Mouse (Mus musculus) B cell, adult 2 months (primary cell): ENCODE results near the gene Crocc2.
A peak's percentile ranks its signal among the peaks of the same experiment; 100 is the strongest.
"Not testable (repeated sequence)": the region's sequence is repeated elsewhere in the genome, so short reads cannot be mapped to it uniquely, and the experiment has no call there.

ENCODE experiments used
- DNase-seq, 2 experiments: peaks; one replicate each; pipeline ENCODE4 v3.0.0; 2022

The Crocc2 gene

DNA sequence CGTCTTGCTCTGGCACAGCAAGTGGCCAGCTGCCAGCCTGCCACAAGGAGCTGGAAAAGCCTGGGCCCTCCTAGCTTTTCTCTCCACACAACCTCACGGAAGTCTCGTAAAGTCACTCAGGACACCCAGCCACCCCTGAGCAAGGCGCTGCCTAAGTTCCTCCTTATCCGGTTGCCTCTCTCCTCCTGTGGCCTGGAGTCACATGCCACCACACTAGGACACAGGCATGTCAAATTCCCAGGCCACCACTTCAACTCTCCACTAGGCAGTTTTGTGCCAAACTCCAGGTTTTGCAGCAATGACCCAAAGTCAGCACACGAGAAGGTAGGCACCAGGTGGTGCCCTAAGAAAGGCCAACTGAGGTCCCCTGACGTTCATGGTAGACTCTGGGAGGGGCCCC is 5.9 kb upstream of the Crocc2 start:
- no peak for DNase-seq

DNA sequence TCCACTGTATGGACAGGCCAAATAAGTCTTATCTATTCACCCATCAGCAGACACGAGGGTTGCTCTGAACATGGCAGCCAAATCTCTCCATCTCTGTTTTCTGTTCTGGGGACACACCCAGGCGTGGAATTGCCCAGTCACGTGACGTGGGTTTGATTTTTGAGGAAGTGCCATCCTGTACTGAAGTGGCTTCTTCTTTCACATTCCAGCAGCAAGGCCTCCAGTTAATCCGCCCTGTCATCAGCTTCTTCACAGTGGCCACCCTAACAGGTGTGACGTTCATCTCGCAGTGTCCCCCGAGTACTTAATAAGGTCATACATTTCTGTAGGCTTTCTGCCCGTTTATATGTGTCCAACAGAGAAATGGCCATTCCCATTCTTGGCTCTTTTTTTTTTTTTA is 3.1 kb upstream of the Crocc2 start:
- no peak for DNase-seq

DNA sequence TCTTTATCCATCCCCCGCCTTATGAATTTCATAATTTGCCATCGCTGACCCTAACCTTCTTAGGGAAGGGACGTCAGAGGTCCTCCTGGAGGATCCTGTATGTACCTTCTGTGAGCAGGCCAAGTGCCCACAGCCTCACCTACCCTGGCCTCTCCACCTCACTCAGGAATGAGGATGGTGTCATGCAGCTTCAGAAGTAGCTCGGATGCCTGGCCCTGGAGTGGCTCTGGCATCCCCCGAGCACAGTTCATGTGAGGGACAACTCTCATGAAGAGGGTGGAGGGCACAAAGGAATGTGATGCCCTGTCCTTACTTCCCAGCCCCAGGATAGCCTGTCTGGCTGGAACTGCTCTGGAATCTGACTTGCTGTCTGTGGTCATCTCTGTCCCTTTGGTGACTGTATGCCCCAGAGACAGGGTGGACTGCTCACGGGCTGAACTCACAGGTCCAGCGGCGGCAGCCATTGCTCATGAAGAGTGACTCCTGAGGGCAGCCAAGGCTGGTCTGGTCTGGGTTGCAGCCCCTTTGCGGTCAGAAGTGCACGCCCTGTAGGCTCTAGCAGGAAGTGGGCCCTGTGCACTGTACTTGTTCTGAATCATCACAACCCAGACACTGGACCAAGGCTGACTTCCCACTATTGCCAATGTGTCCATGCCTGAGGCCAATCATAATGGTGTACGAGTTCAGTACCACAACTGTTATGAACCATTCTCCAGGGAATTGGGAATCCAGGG is 2.0 kb upstream of the Crocc2 start:
- DNase-seq = no peak

DNA sequence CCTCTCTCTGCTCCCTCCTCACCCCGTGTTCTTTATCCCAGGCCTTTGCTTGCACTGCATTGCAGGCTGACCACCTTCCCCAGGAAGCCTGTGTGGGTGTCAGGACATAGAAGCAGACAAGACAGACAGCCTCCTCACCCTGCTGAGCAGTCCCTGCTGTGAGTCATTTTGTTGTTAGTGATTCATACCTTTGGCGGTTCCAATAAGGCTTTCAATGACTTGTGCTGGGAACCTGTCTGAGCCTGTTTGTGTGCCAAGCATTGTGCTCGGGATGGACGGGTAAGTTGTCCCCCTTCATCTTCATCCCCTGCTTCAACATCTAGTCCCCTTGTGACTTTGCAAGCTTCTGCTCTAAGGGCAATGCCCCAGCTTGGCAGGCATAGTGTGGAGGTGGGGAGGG is 5.1 kb downstream of the Crocc2 start:
- DNase-seq = no peak

DNA sequence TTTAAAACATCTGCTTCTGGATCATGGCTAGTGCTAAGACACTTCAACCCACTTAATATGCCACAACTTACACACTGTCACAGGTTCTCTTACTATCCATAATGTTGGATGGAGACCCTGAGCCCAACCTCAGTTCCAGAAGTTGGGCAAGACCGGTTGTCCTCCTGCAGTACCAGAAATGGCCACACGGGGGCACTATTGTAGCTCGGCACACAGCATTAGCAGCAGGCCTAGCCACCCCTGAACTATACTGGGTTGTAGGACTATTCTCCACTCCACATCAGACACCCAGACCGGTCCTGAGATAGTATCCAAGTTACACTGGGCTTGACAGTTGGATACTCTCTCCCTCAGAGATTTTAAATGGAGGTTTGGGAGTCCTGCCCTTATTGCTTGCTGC is 5.9 kb downstream of the Crocc2 start:
- peak; percentile 82 for DNase-seq

DNA sequence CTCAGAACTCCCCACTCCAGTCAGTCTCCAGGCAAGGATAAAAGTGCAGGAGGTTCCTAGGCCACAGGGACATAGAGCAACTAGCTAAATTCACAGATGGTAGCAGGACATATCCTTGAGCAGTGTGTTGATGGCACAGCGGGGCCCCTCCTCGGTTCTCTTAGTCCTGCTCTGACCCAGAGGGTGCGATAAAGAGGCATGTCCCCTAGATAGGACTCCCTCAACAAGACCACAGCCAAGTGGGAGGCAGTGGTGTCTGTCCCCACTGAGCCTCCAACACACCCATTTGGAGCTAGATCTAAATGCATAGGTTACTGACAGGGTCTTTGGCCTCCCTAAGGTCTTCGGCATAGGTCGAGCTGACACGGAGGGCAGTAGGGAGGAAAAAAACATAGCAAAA is 7.3 kb downstream of the Crocc2 start:
- no peak for DNase-seq

DNA sequence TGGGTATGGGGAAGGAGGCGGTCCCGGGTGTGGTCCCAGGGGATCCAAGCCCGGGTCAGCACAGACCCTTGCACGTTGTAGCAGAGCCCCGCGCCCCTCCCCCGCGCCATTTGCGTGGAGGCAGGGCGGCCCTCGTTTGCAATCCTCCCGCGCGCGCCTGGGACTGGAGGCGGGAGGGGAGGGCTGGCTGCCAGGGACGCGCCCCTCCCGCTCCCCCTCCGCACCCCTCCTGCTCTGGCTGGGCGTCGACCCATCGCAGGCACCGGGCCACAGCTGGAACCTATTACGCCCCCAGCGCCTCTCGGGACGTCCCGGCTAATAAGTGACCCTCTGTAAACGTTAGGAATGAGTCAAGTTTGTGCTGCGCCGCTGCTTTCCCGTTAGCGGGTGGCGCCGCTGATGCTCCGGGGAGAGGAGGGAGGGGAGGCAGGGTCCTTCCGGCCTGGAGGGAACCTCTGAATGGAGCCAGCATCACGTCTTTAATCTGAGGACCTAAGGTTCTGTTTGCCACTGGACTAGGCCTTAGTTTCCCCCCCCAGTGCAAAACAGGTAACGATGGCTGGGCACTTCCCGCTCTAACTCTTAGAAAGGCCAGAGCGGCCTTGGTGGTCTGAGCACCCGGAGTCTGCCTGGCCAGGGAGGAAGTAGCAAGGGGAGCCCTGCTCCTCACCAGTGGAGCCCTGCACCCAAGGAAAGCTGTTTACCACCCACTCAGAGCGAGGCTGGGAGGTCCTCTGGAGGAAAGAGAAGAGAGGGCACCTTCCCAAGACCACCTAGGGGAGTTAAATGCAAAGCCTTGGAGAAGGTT is 8.2 kb downstream of the Crocc2 start:
- DNase-seq = no peak

DNA sequence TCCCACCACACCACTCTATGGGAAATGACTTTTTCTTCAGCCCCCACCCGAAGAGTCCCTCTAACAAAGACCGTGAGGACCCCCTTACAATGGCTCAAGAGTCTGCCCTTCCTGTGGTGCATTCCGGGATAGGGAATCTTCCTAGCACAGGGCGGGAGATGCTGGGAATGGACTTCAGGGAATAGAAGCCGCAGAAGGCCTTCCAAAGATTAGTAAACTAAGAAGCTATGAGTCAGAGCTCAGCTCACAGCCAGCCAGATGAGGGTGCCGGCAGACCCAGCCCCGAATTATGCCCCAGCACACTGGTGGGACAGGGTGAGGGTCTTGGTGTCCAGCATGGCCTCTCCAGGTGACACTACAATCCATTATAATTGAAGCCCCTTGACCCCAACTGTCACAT is 13.8 kb downstream of the Crocc2 start:
- no peak for DNase-seq

DNA sequence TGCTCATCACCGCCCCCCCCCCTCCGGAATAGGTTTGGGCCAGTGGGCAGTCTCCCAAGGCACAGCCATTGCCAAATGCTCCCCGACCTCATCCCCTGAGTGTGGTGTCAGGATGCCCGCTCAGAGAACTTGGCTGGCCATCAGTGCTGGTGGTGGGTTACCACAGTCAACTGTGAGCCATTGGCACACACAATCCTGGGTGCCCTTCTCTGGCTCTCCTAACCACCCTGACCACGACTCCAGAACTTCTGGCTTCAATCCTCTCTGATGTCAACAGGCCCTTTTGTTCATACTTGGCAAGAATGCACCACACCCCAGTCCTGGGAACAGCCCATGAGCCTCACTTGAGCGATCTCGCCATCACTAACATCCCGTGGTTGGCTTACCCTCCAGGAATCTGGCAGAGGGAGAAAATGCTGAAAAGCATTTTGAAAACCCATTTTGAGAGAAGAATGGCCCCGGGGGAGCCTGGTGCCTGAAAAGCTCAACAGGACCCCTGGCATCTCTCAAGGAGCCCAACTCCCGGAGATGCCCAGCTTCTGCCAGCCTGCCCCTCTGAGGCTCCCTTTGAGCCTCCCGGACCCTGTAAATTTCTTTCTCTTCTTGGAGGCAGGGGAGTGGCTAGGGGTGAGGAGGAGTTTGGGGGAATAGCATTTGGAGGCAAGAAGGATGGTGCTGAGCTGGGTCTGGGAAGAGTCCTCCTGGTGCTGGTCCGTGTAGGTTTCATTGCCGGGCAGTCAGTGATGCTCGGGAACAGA is 15.7 kb downstream of the Crocc2 start:
- DNase-seq = no peak

DNA sequence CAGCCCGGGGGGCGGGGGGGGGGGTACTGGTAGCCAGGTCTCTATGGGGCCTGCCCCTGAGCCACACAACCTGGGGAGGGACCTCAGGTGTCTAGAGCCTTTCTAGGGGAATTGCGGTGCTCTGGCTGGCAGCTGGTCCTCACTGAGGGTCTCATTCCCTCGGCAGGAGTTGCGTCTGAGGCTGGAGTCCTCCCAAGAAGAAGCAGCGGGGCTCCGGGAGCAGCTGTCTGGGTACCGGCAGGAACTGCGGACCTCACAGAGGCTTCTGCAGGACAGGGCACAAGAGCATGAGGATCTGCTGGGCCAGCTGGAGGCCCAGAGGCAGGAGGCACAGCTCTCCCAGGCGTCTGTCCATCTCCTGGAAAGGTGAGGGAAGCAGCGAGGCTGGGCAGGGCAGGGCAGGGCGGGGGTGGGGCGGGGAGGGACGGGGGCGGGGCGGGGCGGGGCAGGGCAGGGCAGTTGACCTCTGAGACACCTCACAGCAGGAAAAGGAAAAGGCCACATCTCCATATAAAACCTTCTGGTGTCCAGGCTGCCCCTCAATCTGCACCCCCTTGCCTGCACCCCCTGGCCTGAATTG is 22.3 kb downstream of the Crocc2 start:
- DNase-seq = no peak

DNA sequence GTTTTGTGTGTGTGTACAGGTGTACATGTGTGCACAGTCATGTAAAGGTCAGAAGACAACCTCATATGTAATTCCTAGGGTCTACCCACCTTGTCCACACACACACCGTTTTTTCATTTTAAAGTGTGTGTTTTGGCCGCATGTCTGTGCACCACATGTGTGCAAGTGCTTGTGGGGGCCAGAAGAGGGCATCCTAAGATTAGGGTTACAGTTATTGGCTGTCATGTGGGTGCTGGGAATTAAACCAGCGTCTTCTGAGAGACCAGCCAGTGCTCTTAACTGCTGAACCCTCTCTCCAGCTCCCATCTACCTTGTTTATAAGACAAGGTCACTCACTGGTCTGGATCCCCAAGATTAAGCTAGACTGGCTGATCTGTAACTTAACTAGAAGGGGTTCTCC is 26.4 kb downstream of the Crocc2 start:
- DNase-seq = no peak

DNA sequence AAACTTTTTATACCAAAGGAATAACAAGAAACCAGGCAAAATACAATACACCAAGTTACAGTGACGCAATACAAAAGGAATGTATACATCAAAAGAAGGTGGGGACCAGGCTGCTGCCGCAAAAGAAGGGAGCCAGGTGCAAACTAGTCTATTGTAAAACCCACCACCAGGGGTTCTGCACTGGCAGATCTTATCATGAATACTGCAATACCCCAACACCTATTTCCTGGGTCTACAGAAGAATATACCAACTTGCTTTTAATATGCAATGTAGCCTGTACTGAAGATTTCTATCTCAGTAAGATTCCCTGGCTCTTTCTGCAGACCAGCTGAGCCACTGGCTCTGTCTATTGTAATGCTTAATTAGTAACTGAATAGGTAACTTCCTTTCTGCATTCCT is 28.9 kb downstream of the Crocc2 start:
- DNase-seq = not testable (repeated sequence)

DNA sequence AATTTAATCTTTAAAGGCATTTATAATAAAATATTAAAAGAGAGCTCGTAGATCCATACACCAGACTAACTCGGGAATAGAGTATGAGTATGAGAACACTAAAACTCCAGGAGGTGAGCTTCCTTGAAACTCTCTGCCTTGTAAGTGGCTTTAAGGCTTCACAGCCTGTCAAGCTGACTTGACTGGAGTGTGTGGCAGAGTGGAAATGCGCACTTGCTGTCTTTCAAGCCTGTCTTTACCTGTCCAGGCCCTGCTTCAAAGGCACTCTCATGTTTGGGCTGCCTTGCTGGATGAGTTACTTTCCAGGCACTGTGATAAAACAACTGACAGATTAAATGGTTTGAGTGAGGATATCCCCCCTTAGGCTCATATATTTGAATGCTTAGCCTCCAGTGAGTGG is 29.4 kb downstream of the Crocc2 start:
- DNase-seq = no peak

DNA sequence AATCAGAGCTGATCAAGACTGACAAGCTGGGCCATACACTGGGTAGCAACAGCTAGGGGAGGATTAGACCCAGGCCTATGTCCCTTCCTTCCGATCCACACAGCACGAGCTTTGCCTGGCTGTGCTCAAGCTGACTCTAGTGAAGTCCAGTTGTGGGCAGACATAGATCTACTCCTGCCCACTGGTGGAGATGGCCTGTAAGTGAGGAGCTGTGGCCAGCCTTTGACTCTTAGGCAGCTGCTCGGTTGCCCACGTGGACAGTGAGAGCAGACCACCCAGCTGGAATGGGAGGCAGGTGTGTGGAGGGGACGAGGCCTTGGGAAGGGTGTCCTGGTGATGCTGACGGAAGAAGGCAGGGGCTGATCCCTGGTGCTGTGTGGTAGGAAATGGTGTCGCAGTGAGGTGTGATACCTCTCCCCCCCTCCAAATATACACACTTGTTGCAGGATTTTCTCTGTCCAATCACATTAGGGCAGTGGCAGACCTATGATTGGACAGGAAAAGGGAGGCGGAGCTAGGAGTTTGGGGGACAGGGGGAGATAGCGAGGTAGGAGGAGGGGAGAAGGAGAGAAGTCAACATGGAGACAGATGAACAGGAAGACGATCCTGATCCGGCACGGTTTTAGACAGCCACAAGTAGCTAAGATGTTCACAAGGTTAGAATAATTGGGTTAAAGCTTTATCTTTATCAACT is 37.9 kb downstream of the Crocc2 start:
- DNase-seq = no peak

DNA sequence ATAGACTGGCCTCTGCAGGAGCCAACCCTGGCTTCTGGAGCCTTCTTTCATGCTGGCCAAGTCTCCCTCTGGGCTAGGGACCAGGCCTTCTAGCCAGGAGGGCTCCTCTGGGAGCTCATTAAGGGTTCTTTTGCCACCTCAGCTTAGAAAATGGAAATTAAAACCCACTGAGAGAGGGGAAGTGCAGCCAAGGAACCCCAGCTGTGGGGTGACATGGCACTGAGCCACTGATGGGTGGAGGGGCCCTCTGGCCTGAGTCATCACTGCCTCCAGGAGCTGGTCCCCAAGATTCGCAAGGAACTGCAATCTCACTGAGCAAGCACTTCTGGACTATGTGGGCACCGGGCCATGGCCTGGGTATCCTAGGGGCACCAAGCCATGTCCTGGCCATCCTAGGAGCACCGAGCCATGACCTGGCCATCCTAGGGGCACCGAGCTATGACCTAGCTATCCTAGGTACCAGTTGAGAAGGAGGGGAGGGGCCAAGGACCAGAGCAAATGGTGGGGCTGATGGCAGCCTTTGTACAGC is 39.1 kb downstream of the Crocc2 start:
- DNase-seq = no peak

DNA sequence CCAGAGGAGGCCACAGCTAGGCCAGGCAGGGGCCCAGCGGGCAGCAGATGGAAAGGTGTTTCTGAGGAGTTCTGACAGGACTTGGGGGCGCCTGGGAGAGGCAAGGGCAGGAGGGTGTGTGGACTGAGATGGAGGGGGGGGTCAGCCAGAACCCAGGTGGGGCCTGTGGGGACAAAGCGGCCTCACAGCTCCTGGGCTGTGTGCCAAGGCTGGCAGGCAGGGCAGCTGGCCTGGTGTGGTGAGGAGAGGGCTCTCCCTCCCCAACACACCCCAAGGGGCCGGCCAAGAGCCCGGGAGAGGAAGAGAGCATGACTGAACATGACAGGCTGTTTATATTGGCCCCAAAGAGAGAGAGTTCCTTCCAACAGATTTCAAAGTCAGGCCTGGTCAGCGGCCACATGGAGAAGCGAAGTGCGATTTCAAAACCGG is 41.7 kb downstream of the Crocc2 start:
- DNase-seq = no peak

DNA sequence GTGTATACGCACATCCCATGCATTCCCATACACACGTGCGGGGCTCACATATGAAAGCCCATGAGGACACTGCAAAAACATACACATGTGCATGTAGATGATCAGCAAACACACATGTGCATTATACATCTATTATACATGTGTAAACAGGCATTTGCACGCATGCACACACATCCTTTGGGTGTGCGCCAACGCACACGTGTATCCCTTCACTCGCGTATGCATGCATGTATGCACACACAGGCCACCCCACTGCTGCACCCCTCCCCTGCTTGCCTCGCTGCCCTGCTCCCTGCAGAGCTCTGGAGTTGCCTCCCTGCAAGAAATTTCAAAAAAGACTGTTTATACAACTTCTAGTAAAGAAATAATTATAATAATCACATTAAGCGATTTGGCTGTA is 42.5 kb downstream of the Crocc2 start:
- DNase-seq = no peak

DNA sequence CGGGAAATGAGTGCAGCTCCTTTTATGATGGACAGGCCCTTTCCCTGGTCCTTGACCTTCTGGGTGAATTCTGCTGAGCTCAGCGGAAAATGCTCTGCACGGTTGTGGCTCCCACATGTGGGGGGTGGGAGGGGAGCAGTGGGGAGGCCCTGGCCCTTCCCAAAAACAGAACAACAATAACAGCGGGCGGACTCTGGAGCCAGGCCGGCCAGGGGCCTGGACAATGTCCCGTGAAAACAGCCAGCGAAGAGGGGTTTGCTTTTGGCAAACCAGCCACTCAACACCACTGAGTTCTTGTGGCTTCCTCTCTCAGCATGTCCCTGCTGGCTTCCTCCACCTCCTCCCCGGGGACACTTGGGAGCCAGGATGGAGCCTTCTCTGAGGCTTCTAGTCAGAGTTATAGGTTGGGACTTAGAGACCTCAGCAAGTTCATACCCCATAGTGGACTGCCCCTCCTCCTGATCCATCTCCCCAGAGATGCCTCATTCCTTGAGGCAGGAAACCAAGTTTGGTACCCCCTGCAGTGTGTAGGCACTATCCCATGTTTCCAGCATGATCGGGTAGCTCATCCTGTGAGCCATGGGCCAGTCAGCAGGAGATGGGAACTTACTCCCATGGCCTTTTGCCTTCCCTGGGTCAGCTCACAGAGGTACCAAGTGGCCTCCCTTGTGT is 43.2 kb downstream of the Crocc2 start:
- DNase-seq = no peak

DNA sequence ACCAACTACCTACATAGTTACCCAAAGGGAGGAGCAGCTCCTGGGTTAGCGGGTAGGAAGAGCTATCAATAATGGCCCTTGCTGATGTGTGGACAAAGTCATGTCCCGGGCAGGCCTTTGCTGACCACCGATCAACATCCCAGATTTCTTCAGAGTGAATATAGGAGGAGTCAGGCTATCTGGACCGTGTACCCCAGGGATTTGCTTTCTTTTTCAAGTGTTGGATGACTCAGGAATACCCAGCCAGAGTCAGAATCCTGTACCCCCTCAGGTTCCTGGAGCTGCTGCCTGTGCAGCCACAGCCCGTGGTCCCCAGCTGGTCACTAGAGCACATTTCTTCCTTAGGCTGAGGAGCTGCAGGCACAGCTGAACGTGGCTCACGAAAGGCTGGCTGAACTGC is 43.9 kb downstream of the Crocc2 start:
- DNase-seq = no peak

DNA sequence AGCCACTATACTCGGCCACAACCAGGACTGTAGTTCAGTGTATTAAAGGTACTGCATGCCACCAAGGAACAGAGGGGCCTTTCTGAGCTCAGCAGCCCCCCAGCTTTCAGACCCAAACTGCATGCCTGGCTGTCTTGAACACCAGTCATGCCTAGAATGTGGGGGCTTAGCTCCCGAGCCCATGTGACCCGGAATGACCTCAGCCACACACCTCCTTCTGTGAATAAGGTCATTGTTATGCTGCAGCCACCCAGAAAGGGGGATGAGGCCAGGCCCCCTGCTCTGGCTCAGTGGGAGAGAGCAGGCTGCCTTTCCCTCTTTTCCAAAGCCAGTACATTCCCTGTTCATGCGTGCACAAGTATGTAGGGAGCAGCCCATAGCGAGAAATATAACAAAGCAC is 46.1 kb downstream of the Crocc2 start:
- no peak for DNase-seq

DNA sequence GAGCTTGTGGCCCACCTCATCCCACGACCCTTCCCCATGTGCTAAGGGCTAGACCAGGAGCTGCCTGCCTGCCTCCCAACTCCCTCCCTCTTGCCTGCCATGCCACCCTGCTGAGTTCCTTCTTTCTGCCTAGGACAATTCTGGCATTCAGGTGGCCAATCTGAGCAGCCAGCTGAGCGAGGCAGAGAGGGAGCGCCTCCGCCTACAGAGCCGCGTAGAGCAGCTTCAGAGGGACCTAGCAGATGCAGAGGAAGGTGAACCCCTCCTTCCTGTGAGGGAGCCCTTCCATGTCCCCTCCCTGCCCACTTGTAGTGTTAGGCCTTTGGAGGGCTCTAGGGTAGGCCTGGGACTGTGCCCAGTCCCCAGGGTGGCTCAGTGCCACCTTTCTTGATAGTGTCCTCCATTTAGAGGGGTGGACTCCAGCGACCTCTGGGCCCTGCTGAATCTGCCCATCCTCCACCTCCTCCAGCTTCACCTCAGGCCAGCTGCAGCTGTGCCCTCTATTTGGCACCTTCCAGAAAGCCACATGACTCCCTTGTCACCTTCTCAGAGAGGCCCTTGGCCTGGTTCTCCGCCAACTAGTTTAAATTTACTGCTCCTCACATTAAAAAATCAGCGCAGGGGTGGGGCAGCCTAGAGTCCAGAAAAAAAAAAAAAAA is 48.4 kb downstream of the Crocc2 start:
- DNase-seq = no peak
